Mouse (Mus musculus) thymus, adult 2 months (tissue): ENCODE data around the gene Dgki. TPM values are rescaled to one million over a fixed set of nuclear protein-coding genes. Genes with fewer than 3 reads are reported as not detected.

Experiments used
- DNase-seq: peaks from one replicate; pipeline ENCODE4 v3.0.0; 2021
- H3K27ac ChIP-seq: fragments of 200-500 bp; 2 replicates; pipeline ENCODE4 v1.5.1; 2012; ENCODE audit warnings: low read length, control low read depth; ENCODE audit not compliant: control insufficient read depth, insufficient read depth
- H3K27me3 ChIP-seq: fragments of 200-500 bp; 2 replicates; pipeline ENCODE4 v1.6.1; 2012; ENCODE audit warnings: mild to moderate bottlenecking, low read length, moderate library complexity, mixed read lengths; ENCODE audit not compliant: control insufficient read depth, insufficient read depth
- H3K36me3 ChIP-seq: fragments of 200-500 bp; 2 replicates; pipeline ENCODE4 v1.6.1; 2012; ENCODE audit warnings: mild to moderate bottlenecking, low read length, moderate library complexity; ENCODE audit not compliant: control insufficient read depth, insufficient read depth
- H3K4me1 ChIP-seq: fragments of 200-500 bp; replicated peaks from 2 replicates; pipeline ENCODE4 v1.6.1; 2012; ENCODE audit warnings: low read length; ENCODE audit not compliant: control insufficient read depth, insufficient read depth
- H3K4me3 ChIP-seq: fragments of 200-500 bp; 2 replicates; pipeline ENCODE4 v1.5.1; 2012; ENCODE audit warnings: mild to moderate bottlenecking, low read length, control low read depth, moderate library complexity; ENCODE audit not compliant: control insufficient read depth, insufficient read depth
- CTCF ChIP-seq: fragments of 200-500 bp; IDR thresholded peaks from 2 replicates; pipeline ENCODE4 v1.5.1; 2012; ENCODE audit warnings: mild to moderate bottlenecking, control low read depth, low read length, moderate library complexity, borderline replicate concordance; ENCODE audit not compliant: control insufficient read depth, poor library complexity, insufficient read depth; ENCODE audit errors: extremely low read depth
- POLR2A ChIP-seq: fragments of 200-500 bp; IDR thresholded peaks from 2 replicates; pipeline ENCODE4 v1.6.1; 2012; ENCODE audit warnings: mild to moderate bottlenecking, low read length, control low read depth, moderate library complexity; ENCODE audit not compliant: control insufficient read depth, poor library complexity, insufficient read depth; ENCODE audit errors: extremely low read depth
- whole genome bisulfite sequencing: fragments of 180-500 bp; shearing (Covaris S2); methylation state at CpG from one replicate; pipeline ENCODE4 v1.1.7; 2018; 5-methylcytosine and 5-hydroxymethylcytosine counted together
- polyA plus RNA-seq: library from polyadenylated mRNA; depleted of rRNA; stranded (reverse); fragments of >200 nt; gene quantifications from 2 replicates; pipeline ENCODE4 v1.2.3, GENCODE M21; 2012

Gene Dgki
- polyA plus RNA-seq, 1 experiment: 0.15 TPM

DNA sequence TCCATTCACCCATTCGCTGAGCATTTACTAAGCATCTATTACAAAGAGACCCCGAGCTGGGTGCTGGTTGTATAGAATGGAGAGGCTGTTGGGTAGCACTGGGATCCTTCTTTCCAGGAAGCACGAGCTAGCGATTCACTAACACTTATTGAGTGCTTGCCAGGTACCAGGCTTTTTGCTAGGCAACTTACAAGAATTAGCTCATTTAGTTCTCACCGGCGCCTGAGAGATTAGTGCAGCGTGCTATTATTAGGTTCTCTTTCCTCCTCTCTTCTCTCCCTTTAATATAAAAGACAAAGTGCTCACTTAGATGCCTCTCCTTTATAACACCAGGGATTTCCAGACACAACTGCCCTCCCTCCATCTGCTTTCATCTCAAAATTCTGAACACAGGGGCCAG, 54.2 kb downstream of the Dgki start:
- H3K4me1 ChIP-seq: no peaks in the 10 kb centered on the region
- H3K27me3 ChIP-seq: no peaks in the 10 kb centered on the region
- TF ChIP-seq POLR2A: no peak
- TF ChIP-seq CTCF: no peak
- H3K36me3 ChIP-seq: no peaks in the 10 kb centered on the region
- no peak for DNase-seq
- WGBS: 95% methylated on average over 7 of the region's 7 CpGs
- H3K4me3 ChIP-seq: no peak overlapping the region
- no peak overlapping the region for H3K27ac ChIP-seq

- 92% methylated on average over 11 of the region's 11 CpGs for WGBS
- Histone ChIP-seq H3K4me1 (no peaks in the 10 kb centered on the region), H3K36me3 (no peaks in the 10 kb centered on the region), H3K4me3 (no peak overlapping the region), H3K27me3 (no peaks in the 10 kb centered on the region), H3K27ac (no peak overlapping the region)
- DNase-seq: no peak
- no peak for TF ChIP-seq POLR2A
These were observed 55.9 kb downstream of the Dgki start for GRCm38 (mm10) chr6:37244074-37244473.

DNA sequence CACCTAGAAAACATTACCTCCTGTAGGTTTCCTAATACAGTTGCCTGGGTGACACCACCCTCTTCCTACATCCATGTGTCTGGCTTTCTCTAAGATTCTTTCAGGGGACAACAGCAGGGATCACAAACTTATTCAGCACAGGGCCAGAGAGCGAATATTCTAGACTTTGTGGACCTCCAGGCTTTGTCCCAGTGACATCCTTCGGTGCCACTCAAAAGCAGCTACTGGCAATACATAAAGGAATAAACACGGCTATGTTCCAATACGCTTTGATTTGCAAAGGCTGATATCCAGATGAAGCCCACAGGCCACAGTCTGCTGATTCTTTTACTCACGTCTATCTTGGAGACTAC, 57.2 kb downstream of the Dgki start:
- no peak for DNase-seq
- H3K27ac ChIP-seq: no peak overlapping the region
- TF ChIP-seq CTCF (no peak), POLR2A (no peak)
- no peaks in the 10 kb centered on the region for H3K27me3 ChIP-seq
- H3K4me1 ChIP-seq: no peaks in the 10 kb centered on the region
- no peaks in the 10 kb centered on the region for H3K36me3 ChIP-seq
- WGBS: 92% methylated on average over 5 of the region's 5 CpGs
- no peak overlapping the region for H3K4me3 ChIP-seq

- H3K36me3 ChIP-seq: no peaks in the 10 kb centered on the region
- no peak for DNase-seq
- WGBS: 94% methylated on average over 6 of the region's 6 CpGs
- H3K27ac ChIP-seq: no peak overlapping the region
- H3K4me3 ChIP-seq: no peak overlapping the region
- H3K4me1 ChIP-seq: no peaks in the 10 kb centered on the region
- TF ChIP-seq POLR2A (no peak), CTCF (no peak)
- no peaks in the 10 kb centered on the region for H3K27me3 ChIP-seq
These were observed 57.8 kb downstream of the Dgki start for GRCm38 (mm10) chr6:37242100-37242768.

DNA sequence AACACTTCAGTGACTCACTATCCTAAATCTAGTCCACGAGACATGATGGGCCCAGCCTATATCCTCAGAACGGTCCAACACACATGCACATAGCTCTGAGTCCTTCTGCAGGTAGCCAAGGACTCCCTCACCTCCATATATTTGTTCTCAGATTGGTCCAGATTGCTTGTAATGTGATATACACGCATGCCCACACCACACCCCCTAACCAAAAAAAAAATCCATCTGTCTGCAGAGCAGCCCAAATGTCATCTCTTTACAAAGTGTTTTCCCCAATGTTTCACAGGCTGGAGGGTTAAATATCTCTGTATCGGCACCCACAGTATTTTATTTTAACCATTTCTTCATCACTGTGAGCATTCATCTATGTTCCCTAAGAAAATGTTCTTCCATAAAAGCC, 58.5 kb downstream of the Dgki start:
- Histone ChIP-seq H3K27ac (no peak overlapping the region), H3K27me3 (no peaks in the 10 kb centered on the region), H3K36me3 (no peaks in the 10 kb centered on the region), H3K4me1 (no peaks in the 10 kb centered on the region), H3K4me3 (no peak overlapping the region)
- 87% methylated on average over 4 of the region's 4 CpGs for WGBS
- TF ChIP-seq CTCF (no peak), POLR2A (no peak)
- DNase-seq: no peak

DNA sequence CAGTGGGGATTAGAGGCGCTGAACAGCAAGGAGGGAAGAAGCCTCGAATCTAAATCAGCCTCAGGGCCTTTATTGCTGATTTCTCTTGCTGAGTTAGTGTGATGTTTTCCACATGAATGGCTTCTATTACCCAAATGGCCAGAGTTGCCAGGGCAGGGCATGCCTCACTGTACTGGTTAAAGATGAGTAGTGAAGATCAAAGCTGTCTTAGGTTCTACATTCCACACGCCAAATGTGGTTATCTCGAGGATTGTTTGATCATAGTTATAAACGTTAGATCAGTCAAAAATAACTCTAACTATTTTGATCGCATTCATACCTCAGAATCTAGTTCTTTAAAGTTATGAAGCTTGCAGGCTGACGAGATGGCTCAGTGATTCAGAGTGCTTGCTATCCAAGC, 59.8 kb downstream of the Dgki start:
- H3K4me1 ChIP-seq: no peaks in the 10 kb centered on the region
- no peaks in the 10 kb centered on the region for H3K27me3 ChIP-seq
- no peak overlapping the region for H3K4me3 ChIP-seq
- 89% methylated on average over 7 of the region's 7 CpGs for whole genome bisulfite sequencing
- H3K27ac ChIP-seq: no peak overlapping the region
- no peaks in the 10 kb centered on the region for H3K36me3 ChIP-seq
- DNase-seq: no peak
- TF ChIP-seq POLR2A: no peak
- TF ChIP-seq CTCF: no peak

DNA sequence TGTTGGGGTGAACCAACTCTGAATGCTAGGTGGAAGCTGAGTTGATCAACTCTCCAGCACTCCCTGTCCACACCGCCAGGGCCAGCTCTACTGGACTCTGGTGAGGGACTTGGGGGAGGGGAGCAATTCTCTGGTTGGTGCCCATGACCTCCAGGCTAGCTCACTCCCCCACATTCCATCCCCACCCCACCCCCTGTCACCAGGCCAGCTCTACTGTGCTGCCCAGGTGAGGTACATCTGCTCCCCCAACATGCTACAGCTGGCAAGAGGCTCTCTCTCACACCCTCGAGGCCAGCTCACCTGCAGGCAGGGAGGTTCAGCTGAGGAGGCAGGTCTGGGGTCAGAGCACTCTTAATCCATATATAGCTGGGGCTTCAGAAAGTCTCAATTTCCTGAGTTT, 63.1 kb downstream of the Dgki start:
- Histone ChIP-seq H3K4me3 (no peak overlapping the region), H3K36me3 (no peaks in the 10 kb centered on the region), H3K4me1 (no peaks in the 10 kb centered on the region), H3K27ac (no peak overlapping the region), H3K27me3 (no peaks in the 10 kb centered on the region)
- no peak for DNase-seq
- 89% methylated on average over 2 of the region's 2 CpGs for WGBS
- TF ChIP-seq POLR2A: no peak
- no peak for TF ChIP-seq CTCF
